Comparison of ENCODE assay signal across 8 mouse cellular contexts in the genomic region with DNA sequence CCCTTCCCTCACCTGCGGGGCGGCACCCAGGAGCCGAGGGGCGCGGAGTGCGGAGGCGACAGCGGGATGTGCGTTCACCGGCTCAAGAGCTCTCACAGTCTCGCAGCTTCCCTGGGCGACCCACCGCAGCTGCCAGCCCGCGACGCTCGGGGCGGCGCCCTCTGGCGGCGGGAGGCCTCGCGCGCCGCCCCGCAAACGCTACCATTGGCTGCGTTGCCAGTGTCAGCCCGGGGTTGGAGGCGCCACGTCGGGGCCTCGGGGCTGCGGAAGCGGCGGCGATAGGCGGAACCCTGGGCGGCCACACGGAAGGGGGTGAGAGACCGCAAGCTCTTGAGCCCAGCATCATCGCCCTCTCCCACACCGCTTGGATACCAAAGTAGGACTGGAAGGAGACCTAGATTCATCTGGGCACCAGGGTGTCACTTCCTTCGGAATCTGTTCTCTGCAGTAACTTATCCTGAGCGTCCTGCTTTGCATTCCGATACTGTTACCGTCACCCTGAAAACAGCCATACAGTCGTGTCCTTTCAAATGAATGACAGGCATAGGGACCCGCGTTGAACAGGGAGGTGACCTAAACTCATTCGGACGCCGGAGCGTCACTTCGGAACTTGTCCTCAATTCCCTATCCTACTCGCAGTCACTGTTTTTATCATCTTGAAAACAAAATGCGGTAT. TPM values are rescaled to one million over a fixed set of nuclear protein-coding genes. Genes with fewer than 3 reads are reported as not detected.
DNase-seq lines count a peak whose midpoint lies in the region; ATAC-seq and TF ChIP-seq lines count a peak whose summit lies in the region.

Zc3h7a (minus strand) TSS at position 186 of the 676 bp plus-strand sequence.

- peaks cover 25% of the 10 kb centered on the region for H3K4me1 ChIP-seq in hindbrain, embryonic 10.5 days (replicated peaks)
- H3K4me1 ChIP-seq in lung, postnatal 0 days (ENCODE audit: insufficient read depth, low read depth, low read length), result peaks cover 4% of the 10 kb centered on the region; the same call in 1 of the 2 replicates

- H3K4me2 ChIP-seq in lung, postnatal 0 days (replicated peaks; ENCODE audit: low read depth, low read length), result peak within 1 kb of the TSS; percentile 54

- peak; percentile 74 for DNase-seq in MEL-GATA-1-ER (ENCODE audit: extremely low read depth, low read depth)
- DNase-seq in cerebellum, adult 8-10 months, result peak; percentile 86
- DNase-seq in hindbrain, embryonic 10.5 days (ENCODE audit: low spot score), result peak; percentile 91
- DNase-seq in layer of hippocampus, adult 9-11 months, result peak; percentile 92
- DNase-seq in lung, postnatal 0 days (ENCODE audit: low spot score), result peak; percentile 95
- peak; percentile 88 for DNase-seq in ovary, postnatal 14 days (ENCODE audit: low spot score)
- DNase-seq in thymus, postnatal 14 days, result peak; percentile 93

- H3K9me3 ChIP-seq in hindbrain, embryonic 10.5 days, result no peaks in the 10 kb centered on the region
- no peaks in the 10 kb centered on the region for H3K9me3 ChIP-seq in lung, postnatal 0 days (ENCODE audit: low read length)

- H3K36me3 ChIP-seq in hindbrain, embryonic 10.5 days, result no peaks in the 10 kb centered on the region
- H3K36me3 ChIP-seq in lung, postnatal 0 days (ENCODE audit: insufficient read depth, low read length), result no peaks in the 10 kb centered on the region

- no peak for TF ChIP-seq EP300 in lung, postnatal 0 days (IDR thresholded peaks at IDR 0.05)

- H3K27ac ChIP-seq in hindbrain, embryonic 10.5 days, result peak within 1 kb of the TSS; percentile 94
- peak within 1 kb of the TSS; percentile 95 for H3K27ac ChIP-seq in lung, postnatal 0 days (ENCODE audit: low read length)

- TF ChIP-seq CTCF in lung, postnatal 0 days (IDR thresholded peaks at IDR 0.05), result peak; percentile 82

- under 1% methylated on average over 57 of the region's 57 CpGs for WGBS in hindbrain, embryonic 10.5 days
- under 1% methylated on average over 44 of the region's 57 CpGs for WGBS in lung, postnatal 0 days

- peaks cover 9% of the 10 kb centered on the region; the same call in 1 of the 2 replicates for H3K27me3 ChIP-seq in hindbrain, embryonic 10.5 days (ENCODE audit: insufficient read depth, poor library complexity, severe bottlenecking)
- no peaks in the 10 kb centered on the region for H3K27me3 ChIP-seq in lung, postnatal 0 days (replicated peaks; ENCODE audit: insufficient read depth, low read length)

- peak within 1 kb of the TSS; percentile 81 for H3K9ac ChIP-seq in lung, postnatal 0 days (replicated peaks; ENCODE audit: low read depth)

- peak within 1 kb of the TSS; percentile 88 for H3K4me3 ChIP-seq in hindbrain, embryonic 10.5 days
- H3K4me3 ChIP-seq in lung, postnatal 0 days (ENCODE audit: low read depth, low read length), result peak within 1 kb of the TSS; percentile 98

- peak; percentile 95 for ATAC-seq in frontal cortex, adult (ENCODE audit: low TSS enrichment)
- ATAC-seq in lung, postnatal 0 days, result peak; percentile 93

RNA-seq across cellular contexts. Expression of gene Zc3h7a, which starts in this region (rescaled TPM):
- polyA plus RNA-seq in hindbrain, embryonic 10.5 days (2016; fragmentation: Nextera tagmentation; extraction: Ambion mirVana), result 85.7 and 89.3 TPM in 2 replicates
- polyA plus RNA-seq in lung, postnatal 0 days (2015; fragmentation: Nextera tagmentation; extraction: Ambion mirVana), result 52.4 and 58.3 TPM in 2 replicates

Comparison
In these comparisons a context has a peak if more than half of its experiments do, and no peak if none do; other contexts are left out.
1. Peak in every context shown above with its lines: DNase-seq, ATAC-seq, H3K4me3 ChIP-seq and H3K27ac ChIP-seq.